Mouse (Mus musculus) limb, embryonic 14.5 days (tissue): ENCODE data around the gene Tacc2. TPM values are rescaled to one million over a fixed set of nuclear protein-coding genes. Genes with fewer than 3 reads are reported as not detected.

ENCODE experiments used
- ATAC-seq: fragments of 200-750 bp; cut with Nextera tagmentation; 2 replicates; pipeline ENCODE4 v1.8.0; 2017; ENCODE audit warnings: low read depth, moderate number of reproducible peaks, moderate TSS enrichment; ENCODE audit not compliant: low FRiP score
- DNase-seq: peaks from one replicate; pipeline ENCODE4 v3.0.0-alpha.2; 2015; ENCODE audit warnings: low spot score
- H3K27ac ChIP-seq: fragments of 300-500 bp; sonication (generic); replicated peaks from 2 replicates; pipeline ENCODE4 v1.5.1; 2014; ENCODE audit warnings: low read depth, mild to moderate bottlenecking, low read length, moderate library complexity, mixed read lengths
- H3K27me3 ChIP-seq: fragments of 300-500 bp; sonication (generic); 2 replicates; pipeline ENCODE4 v1.6.1; 2014; ENCODE audit warnings: low read length, mixed read lengths; ENCODE audit not compliant: control insufficient read depth, insufficient read depth
- H3K36me3 ChIP-seq: fragments of 300-500 bp; sonication (generic); 2 replicates; pipeline ENCODE4 v1.6.1; 2014; ENCODE audit warnings: mild to moderate bottlenecking, low read length, moderate library complexity, mixed read lengths; ENCODE audit not compliant: control insufficient read depth, insufficient read depth
- H3K4me1 ChIP-seq: fragments of 300-500 bp; sonication (generic); 2 replicates; pipeline ENCODE4 v1.6.1; 2014; ENCODE audit warnings: antibody characterized with exemption, low read length, mixed read lengths; ENCODE audit not compliant: control insufficient read depth, insufficient read depth
- H3K4me2 ChIP-seq: fragments of 300-500 bp; sonication (generic); replicated peaks from 2 replicates; pipeline ENCODE4 v1.6.1; 2014; ENCODE audit warnings: low read depth, mild to moderate bottlenecking, low read length, moderate library complexity; ENCODE audit not compliant: severe bottlenecking
- H3K4me3 ChIP-seq: fragments of 300-500 bp; sonication (generic); replicated peaks from 2 replicates; pipeline ENCODE4 v1.5.1; 2014; ENCODE audit warnings: low read length
- H3K9ac ChIP-seq: fragments of 300-500 bp; sonication (generic); 2 replicates; pipeline ENCODE4 v1.6.1; 2014; ENCODE audit warnings: mild to moderate bottlenecking, low read depth, low read length, moderate library complexity; ENCODE audit not compliant: severe bottlenecking
- H3K9me3 ChIP-seq: fragments of 300-500 bp; sonication (generic); 2 replicates; pipeline ENCODE4 v1.6.1; 2016; ENCODE audit warnings: low read length; ENCODE audit not compliant: control insufficient read depth
- POLR2A ChIP-seq: fragments of 200-500 bp; IDR thresholded peaks from 2 replicates; pipeline ENCODE4 v1.8.0; 2012; ENCODE audit warnings: inconsistent platforms, mild to moderate bottlenecking, moderate library complexity, borderline replicate concordance; ENCODE audit not compliant: insufficient read depth, insufficient read length; ENCODE audit errors: extremely low read depth
- WGBS: fragments of 180-500 bp; shearing (Covaris S2); extraction: QIAGEN DNeasy Blood & Tissue Kit; methylation state at CpG from one replicate; pipeline ENCODE4 v1.1.7; 2014; 5-methylcytosine and 5-hydroxymethylcytosine counted together
- polyA plus RNA-seq, 2 experiments: library from polyadenylated mRNA; depleted of rRNA in 1 of 2; stranded (reverse) in 1 of 2; unstranded in 1 of 2; fragments of >200 nt; fragmentation: Nextera tagmentation in 1 of 2; extraction: Ambion mirVana in 1 of 2; gene quantifications; 2 replicates each; pipeline versions ENCODE4 v1.2.1 to v1.2.3; 2012 to 2014

Gene Tacc2
- polyA plus RNA-seq, 2 experiments: 38.2 to 49.1 TPM

DNA sequence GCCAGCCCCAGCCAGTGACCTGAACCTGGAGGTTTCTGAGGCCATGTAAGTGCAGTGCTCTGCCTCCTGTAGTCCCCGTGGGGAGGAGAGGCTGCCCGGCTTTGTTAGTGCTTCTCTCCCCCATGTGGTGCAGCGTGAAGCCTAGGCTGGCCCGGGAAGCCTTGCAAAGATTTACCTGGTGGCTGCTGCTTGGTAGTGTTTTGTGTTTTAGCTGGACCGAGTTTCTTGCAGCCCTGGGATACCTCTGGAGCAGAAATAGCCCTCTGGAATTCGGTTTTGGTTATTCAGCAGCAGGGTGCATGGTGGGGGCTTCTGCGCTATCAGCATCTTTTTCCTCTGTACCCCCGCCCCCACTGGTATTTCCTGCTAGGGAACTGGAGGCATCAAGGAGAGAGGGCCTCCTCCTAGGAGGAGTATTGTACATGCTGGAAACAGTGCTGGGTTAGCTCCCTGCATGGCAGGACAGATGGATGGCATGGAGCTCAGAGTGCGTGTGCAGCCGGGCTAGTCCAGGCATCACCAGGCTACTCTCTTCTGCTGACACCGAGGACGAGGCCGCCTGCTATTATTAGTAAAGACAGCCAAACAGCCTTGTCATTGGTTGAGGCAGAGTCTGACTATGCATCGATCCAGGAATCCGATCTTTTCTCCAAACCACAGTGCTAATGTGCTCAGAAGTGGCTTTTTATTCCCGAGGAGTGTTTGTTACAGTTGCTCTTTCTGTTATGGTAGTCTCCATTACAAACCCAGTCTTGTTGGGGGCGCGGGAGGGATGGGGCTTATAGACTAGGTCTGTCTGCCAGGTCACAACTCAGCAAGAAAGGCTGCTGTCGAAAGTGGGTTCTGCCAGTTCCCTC is 115.9 kb downstream of the Tacc2 start:
- Histone ChIP-seq H3K27me3 (no peaks in the 10 kb centered on the region), H3K4me3 (peak overlapping the region; percentile 67), H3K9ac (peak overlapping the region; percentile 89), H3K27ac (peak overlapping the region; percentile 95), H3K9me3 (no peaks in the 10 kb centered on the region), H3K36me3 (no peaks in the 10 kb centered on the region), H3K4me2 (peak overlapping the region; percentile 88), H3K4me1 (peaks cover 34% of the 10 kb centered on the region)
- under 1% methylated on average over 19 of the region's 19 CpGs for WGBS
- DNase-seq (peak; percentile 12), ATAC-seq (peak; percentile 41; the same call in 1 of the 2 replicates)
- no peak for TF ChIP-seq POLR2A

DNA sequence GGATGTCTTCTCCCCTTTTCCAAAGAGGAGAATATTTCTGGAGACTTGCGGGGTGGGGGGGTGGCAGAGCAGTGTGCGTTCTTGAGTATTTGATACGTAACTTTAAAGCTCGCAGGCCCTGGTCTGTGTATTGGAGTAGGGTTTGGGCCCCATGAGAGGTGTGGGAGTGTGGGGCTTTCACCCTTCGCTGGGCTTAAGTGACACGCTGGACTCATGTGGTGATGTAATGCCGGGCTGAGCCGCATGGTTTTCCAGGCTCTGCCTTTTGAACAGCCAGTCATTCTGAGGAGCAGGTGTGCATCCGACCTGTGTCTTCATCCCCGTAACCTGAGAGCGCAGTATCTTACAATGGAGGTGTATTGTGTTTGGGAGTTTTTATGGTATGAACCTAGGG is 116.6 kb downstream of the Tacc2 start:
- H3K9ac ChIP-seq: peak overlapping the region; percentile 89
- no peak for TF ChIP-seq POLR2A
- DNase-seq (no peak), ATAC-seq (no peak)
- no peaks in the 10 kb centered on the region for H3K36me3 ChIP-seq
- WGBS: 20% methylated on average over 11 of the region's 11 CpGs
- H3K4me1 ChIP-seq: peaks cover 34% of the 10 kb centered on the region
- H3K27me3 ChIP-seq: no peaks in the 10 kb centered on the region
- peak overlapping the region; percentile 88 for H3K4me2 ChIP-seq
- H3K9me3 ChIP-seq: no peaks in the 10 kb centered on the region
- H3K4me3 ChIP-seq: peak overlapping the region; percentile 67
- H3K27ac ChIP-seq: peak overlapping the region; percentile 95

- Histone ChIP-seq H3K27me3 (no peaks in the 10 kb centered on the region), H3K27ac (0 out of 2 replicates have a peak overlapping the region, but pooled peaks have one; percentile 15), H3K9ac (no peak overlapping the region), H3K4me1 (peaks cover 31% of the 10 kb centered on the region), H3K36me3 (peaks cover 6% of the 10 kb centered on the region; the same call in 1 of the 2 replicates), H3K4me2 (no peak overlapping the region), H3K9me3 (no peaks in the 10 kb centered on the region), H3K4me3 (no peak overlapping the region)
- no peak for ATAC-seq
- TF ChIP-seq POLR2A: no peak
- WGBS: 81% methylated on average over 13 of the region's 13 CpGs
- DNase-seq: no peak
Observed at GRCm38 (mm10) chr7:130695669-130696338, 118.6 kb downstream of the Tacc2 start.

- WGBS: 81% methylated on average over 16 of the region's 16 CpGs
- Histone ChIP-seq H3K9me3 (no peaks in the 10 kb centered on the region), H3K4me2 (no peak overlapping the region), H3K27me3 (no peaks in the 10 kb centered on the region), H3K4me1 (peaks cover 29% of the 10 kb centered on the region), H3K9ac (no peak overlapping the region), H3K4me3 (no peak overlapping the region), H3K27ac (no peak overlapping the region), H3K36me3 (peaks cover 6% of the 10 kb centered on the region; the same call in 1 of the 2 replicates)
- peak; percentile 10 for DNase-seq
- no peak for TF ChIP-seq POLR2A
- no peak for ATAC-seq
Observed at GRCm38 (mm10) chr7:130696347-130697234, 119.4 kb downstream of the Tacc2 start.

- Histone ChIP-seq H3K4me3 (no peak overlapping the region), H3K36me3 (peaks cover 6% of the 10 kb centered on the region; the same call in 1 of the 2 replicates), H3K27me3 (no peaks in the 10 kb centered on the region), H3K9me3 (no peaks in the 10 kb centered on the region), H3K4me1 (peaks cover 25% of the 10 kb centered on the region), H3K4me2 (no peak overlapping the region), H3K27ac (no peak overlapping the region), H3K9ac (peak overlapping the region; percentile 25; the same call in 1 of the 2 replicates)
- ATAC-seq (no peak), DNase-seq (no peak)
- TF ChIP-seq POLR2A: no peak
Observed at GRCm38 (mm10) chr7:130698480-130698879, 121.2 kb downstream of the Tacc2 start.
